Mouse (Mus musculus) embryonic fibroblast, embryonic 13.5 days (primary cell): ENCODE data around the gene Prr18. TPM values are rescaled to one million over a fixed set of nuclear protein-coding genes. Genes with fewer than 3 reads are reported as not detected.
"Not testable (repeated sequence)": the region's sequence is repeated elsewhere in the genome, so short reads cannot be mapped to it uniquely, and the experiment has no call there.

Experiments used
- H3K27ac ChIP-seq: 2 replicates; pipeline ENCODE4 v1.5.1; 2012; ENCODE audit warnings: low read length, control low read depth, inconsistent platforms; ENCODE audit not compliant: insufficient read depth
- H3K4me1 ChIP-seq: 2 replicates; pipeline ENCODE4 v1.6.1; 2011; ENCODE audit warnings: low read length; ENCODE audit not compliant: control insufficient read depth, insufficient read depth
- H3K4me3 ChIP-seq: 2 replicates; pipeline ENCODE4 v1.5.1; 2011; ENCODE audit warnings: mild to moderate bottlenecking, control low read depth, low read length; ENCODE audit not compliant: insufficient read depth
- CTCF ChIP-seq: IDR thresholded peaks from 2 replicates; pipeline ENCODE4 v1.5.1; 2011; ENCODE audit warnings: mild to moderate bottlenecking, control low read depth, low read length, moderate library complexity, borderline replicate concordance; ENCODE audit not compliant: insufficient read depth
- POLR2A ChIP-seq: IDR thresholded peaks from 2 replicates; pipeline ENCODE4 v1.6.1; 2011; ENCODE audit warnings: low read depth, mild to moderate bottlenecking, control low read depth, low read length, moderate library complexity
- polyA plus RNA-seq: library from polyadenylated mRNA; stranded (reverse); fragments of >200 nt; gene quantifications from 2 replicates; pipeline ENCODE4 v1.2.4, GENCODE M21; 2011; ENCODE audit warnings: low read depth; ENCODE audit not compliant: missing spikeins, insufficient read length

The Prr18 gene
- not detected in 2 replicates for polyA plus RNA-seq

DNA sequence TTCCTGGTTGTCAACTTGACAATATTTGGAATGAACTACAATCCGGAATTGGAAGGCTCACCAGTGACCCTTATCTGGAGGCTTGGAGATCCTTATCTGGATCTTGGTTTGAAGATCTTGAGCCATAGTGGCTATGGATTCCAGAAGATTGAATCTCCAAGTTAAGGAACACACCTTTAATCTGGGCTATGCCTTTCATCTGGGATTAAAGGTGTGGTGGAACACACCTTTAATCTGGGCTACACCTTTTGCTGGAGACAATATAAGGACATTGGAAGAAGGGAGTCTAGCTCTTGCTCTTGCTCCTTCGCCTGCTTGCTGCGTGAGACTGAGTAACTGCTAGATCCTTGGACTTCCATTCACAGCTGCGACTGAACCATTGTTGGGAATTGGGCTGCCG, at the start of gene Prr18:
Prr18 (plus strand) TSS at position 301 of the 400 bp plus-strand sequence.
- not testable (repeated sequence) for H3K4me1 ChIP-seq, H3K4me3 ChIP-seq, H3K27ac ChIP-seq

DNA sequence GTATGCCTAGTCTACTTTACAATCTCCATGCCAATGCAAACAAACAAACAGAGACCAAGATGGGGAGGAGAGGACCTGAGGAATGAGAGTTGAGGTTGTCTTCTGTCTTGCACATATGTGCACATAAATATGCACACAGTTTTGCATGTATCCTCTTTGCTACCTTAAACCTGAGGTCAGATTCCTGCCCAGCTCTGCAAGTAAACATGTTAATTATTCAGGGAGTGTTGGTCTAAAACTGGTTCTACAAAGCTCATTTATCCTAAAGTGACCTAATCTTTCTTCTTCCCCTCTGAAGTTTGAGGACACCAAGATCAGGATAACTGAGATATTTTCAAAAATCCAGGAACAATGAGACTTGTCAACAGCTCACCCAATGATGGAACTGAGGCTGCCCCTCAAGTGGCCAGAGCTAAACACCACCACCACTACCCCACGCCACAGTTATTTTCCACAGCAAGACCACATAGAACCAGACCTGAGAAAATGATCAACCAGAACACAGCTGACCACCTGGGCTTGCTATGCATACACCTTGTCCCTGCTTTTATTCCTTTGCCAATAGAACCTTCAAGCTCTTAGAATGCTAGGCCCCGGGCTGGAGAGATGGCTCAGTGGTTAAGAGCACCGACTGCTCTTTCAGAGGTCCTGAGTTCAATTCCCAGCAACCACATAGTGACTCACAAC, 47.1 kb upstream of the Prr18 start:
- H3K27ac ChIP-seq: no peak overlapping the region
- H3K4me3 ChIP-seq: no peak overlapping the region
- no peaks in the 10 kb centered on the region for H3K4me1 ChIP-seq
- no peak for TF ChIP-seq CTCF
- no peak for TF ChIP-seq POLR2A

DNA sequence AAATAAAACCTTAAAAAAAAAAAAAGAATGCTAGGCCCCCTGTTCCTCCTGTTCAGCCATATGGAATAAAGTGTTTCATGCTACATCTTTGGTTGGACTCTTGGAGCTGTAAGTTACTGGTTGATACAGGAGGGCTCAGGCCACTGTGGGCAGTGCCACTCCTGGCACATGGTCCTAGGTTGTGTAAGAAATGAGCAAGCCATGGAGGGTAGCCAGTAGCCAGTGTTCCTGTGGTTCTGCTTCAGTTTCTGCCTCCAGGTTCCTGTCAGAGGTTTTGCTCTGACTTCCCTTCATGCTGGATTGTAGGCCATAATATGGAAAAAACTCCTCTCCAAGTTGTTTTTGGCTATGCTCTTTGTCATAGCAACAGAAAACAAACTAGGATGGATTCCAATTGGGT, 46.5 kb upstream of the Prr18 start:
- Histone ChIP-seq H3K27ac (no peak overlapping the region), H3K4me3 (no peak overlapping the region), H3K4me1 (no peaks in the 10 kb centered on the region)
- no peak for TF ChIP-seq CTCF

DNA sequence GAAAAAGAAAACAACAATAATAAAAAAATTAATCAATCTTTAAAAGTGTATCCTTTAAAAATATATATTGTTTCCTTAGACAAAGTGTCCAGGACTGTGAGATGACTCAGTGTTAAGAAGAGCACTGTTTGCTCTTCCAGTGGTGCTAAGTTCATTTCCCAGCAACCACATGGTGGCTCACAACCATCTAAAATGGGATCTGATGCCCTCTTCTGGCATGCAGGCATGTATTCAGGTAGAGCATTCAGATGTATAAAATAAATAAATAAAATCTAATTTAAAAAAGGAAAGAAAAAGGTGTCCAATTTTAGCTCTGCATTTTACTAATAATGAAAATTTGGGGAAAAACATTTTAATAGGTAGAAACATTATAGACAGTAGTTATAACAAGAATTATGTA, 41.4 kb upstream of the Prr18 start:
- H3K4me3 ChIP-seq: no peak overlapping the region
- no peaks in the 10 kb centered on the region for H3K4me1 ChIP-seq
- TF ChIP-seq POLR2A: no peak
- TF ChIP-seq CTCF: no peak
- H3K27ac ChIP-seq: no peak overlapping the region

DNA sequence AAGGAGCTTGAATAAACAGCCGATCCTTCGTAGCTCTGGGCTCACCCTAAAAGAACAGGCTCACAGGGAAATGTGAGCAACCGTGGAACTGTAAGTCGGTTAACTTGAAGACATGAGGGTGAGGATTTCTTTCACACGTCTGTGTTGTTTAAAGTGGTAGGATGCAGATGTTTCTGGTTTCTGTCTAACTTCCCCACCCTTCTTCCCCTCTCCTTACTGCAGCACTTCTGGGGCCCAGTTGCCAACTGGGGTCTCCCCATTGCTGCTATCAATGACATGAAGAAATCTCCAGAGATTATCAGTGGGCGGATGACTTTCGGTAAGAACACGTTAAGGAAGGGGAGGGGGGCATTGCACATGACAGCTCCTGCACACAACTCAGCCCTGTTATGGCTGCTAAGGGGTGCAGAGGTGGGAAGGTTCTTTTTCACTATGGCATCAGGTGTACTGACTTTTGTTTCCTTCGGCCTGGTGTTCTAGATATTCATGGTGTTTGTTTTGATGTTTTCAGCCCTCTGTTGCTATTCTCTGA, 40.9 kb upstream of the Prr18 start:
- Histone ChIP-seq H3K27ac (no peak overlapping the region), H3K4me1 (no peaks in the 10 kb centered on the region), H3K4me3 (no peak overlapping the region)
- TF ChIP-seq POLR2A: no peak
- TF ChIP-seq CTCF: no peak

DNA sequence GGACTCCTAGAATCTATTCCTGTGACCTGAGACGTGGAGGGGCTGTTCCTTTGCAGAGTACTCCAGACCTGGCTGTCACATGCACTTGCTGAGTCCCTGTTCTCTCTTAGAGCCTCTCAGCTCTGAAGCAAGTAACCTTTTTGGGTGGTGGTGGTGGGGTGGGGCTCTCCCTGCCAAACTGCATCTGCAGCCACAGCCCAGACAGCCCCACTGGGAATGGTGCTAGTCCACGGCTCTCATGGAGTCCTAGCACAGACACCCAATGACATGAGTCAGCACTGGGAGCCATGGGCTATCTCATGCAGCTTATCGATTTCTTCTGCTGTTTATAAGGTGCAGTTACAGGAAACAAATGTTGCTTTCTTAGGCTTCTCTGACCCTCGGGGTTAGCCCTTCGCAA, 39.5 kb upstream of the Prr18 start:
- Histone ChIP-seq H3K4me1 (no peaks in the 10 kb centered on the region), H3K27ac (no peak overlapping the region), H3K4me3 (no peak overlapping the region)
- TF ChIP-seq CTCF (no peak), POLR2A (no peak)

DNA sequence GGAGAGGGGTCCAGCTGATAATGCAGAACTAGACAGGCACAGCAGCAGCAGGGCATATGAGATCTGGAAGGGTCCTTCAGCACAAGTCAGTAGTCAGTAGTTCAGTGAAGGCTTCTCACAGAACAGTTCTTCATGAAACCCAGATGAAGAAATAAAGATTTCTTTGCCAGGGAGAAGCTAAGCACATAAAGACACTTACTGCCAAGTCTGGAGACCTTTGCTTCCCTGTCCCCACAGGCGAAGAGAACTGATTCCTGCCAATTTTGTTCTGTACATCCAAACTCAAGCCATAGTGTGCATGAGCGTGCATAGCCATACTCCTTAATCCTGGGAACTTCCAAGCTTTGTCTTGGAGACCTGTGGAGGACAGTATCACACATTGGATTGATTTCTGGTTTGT, 39.0 kb upstream of the Prr18 start:
- no peak for TF ChIP-seq POLR2A
- TF ChIP-seq CTCF: no peak
- H3K4me1 ChIP-seq: no peaks in the 10 kb centered on the region
- no peak overlapping the region for H3K4me3 ChIP-seq
- H3K27ac ChIP-seq: no peak overlapping the region

DNA sequence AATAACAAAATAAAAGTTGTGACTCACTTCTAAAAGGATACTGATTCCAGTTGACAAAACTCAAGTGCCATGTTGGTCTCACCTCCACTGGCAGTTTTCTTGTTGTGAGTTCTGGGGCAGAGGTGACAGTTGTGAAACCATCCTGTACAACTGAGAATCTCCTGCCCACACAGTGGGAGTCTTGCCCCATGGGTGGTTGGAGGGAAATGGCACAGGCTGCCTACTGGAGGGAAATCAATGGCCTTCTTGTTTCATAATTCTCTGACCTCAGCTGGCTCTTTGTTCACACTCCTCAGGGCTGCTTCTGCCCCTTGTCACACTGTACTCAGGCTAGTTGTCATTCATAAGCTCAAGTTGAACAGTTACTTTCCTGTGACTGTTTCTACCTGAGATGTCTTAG, 37.7 kb upstream of the Prr18 start:
- TF ChIP-seq POLR2A: no peak
- no peak for TF ChIP-seq CTCF
- no peak overlapping the region for H3K27ac ChIP-seq
- no peak overlapping the region for H3K4me3 ChIP-seq
- H3K4me1 ChIP-seq: no peaks in the 10 kb centered on the region

DNA sequence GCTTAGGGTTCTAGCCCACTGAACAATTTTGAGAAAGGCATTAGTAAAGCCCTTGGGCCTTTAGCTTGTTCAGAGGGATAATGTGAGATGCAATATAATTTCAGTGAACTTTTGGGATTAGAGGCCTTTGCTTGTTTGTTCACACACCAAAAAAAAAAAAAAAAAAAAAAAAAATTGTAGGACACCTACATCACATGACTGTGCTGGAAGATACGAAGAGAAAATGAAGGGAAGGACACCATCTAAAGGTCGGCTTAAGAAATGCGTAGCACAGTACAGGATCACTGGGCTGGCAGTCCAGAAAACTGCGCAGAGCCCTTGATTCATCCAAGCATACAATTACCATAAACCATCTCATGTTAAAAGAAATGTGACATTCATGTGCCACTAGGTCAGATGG, 35.7 kb upstream of the Prr18 start:
- TF ChIP-seq CTCF (no peak), POLR2A (no peak)
- H3K27ac ChIP-seq: no peak overlapping the region
- H3K4me1 ChIP-seq: no peaks in the 10 kb centered on the region
- no peak overlapping the region for H3K4me3 ChIP-seq

DNA sequence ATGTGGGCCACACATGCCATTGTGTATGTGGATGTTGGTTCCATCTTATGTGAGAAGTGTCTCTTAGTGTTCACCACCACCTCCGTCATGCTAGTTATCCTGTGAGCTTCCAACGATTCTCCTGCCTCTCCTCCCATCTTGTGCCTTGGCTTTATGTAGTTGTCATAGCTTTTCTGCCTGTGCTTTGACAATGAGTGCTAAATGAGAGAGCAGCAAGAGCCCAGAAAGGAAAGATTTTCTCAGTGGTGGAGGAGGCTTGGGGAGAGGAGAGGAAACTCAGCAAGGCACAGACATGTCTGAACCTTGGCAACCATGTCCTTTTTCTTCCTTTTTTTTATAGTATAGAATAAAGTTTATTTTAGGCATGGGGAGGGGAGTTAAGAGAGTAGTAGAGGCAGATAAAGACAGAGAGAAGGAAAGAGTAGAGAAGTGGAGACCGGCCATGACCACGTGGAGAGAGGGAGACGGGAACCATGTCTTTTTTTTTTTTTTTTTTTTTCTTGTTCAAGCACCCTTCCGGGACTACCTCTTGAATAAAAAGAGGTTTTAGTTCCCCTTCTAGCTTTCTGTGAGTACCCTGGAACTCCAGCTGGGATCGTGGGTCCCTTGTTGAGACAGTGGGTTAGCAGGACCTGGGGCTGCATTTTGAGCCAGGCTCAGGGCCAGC, 34.4 kb upstream of the Prr18 start:
- Histone ChIP-seq H3K4me1 (no peaks in the 10 kb centered on the region), H3K27ac (no peak overlapping the region), H3K4me3 (no peak overlapping the region)
- TF ChIP-seq POLR2A (no peak), CTCF (no peak)
